Mouse (Mus musculus) adrenal gland, postnatal 36 days (tissue): ENCODE results near the gene Cbx8. TPM values are rescaled to one million over a fixed set of nuclear protein-coding genes. Genes with fewer than 3 reads are reported as not detected.

Source experiments
- DNase-seq, 2 experiments: peaks; one replicate each; pipeline ENCODE4 v3.0.0; 2021; ENCODE audit warnings: mixed read lengths in 1 of 2
- total RNA-seq, 2 experiments: library from RNA; stranded (reverse); gene quantifications; 2 replicates each; pipeline ENCODE4 v1.2.3; 2021

Gene Cbx8
- total RNA-seq, 2 experiments from 2014 or later, result 21.4 to 21.5 TPM

- DNase-seq, result peak in 1 of 2 experiments; percentile 0
Measured at GRCm38 (mm10) chr11:119051426-119051825, 10.7 kb upstream of the Cbx8 start.

- no peak for DNase-seq
Measured at GRCm38 (mm10) chr11:119050361-119050760, 9.6 kb upstream of the Cbx8 start.

- no peak for DNase-seq
Measured at GRCm38 (mm10) chr11:119048133-119048510, 7.4 kb upstream of the Cbx8 start.

- peak in 1 of 2 experiments; percentile 16 for DNase-seq
Measured at GRCm38 (mm10) chr11:119047261-119048132, 6.7 kb upstream of the Cbx8 start.

- peak; percentile 68 to 74 for DNase-seq
Measured at GRCm38 (mm10) chr11:119046601-119047245, 6.0 kb upstream of the Cbx8 start.

GRCm38 (mm10) chr11:119044551-119045337 is 4.0 kb upstream of the Cbx8 start:
- DNase-seq, result peak in 1 of 2 experiments; percentile 51

GRCm38 (mm10) chr11:119043761-119044550 is 3.2 kb upstream of the Cbx8 start:
- peak in 1 of 2 experiments; percentile 47 for DNase-seq

GRCm38 (mm10) chr11:119043273-119043540 is 2.4 kb upstream of the Cbx8 start:
- no peak for DNase-seq

- DNase-seq, result no peak
Measured at GRCm38 (mm10) chr11:119042466-119043272, 1.9 kb upstream of the Cbx8 start.

- no peak for DNase-seq
Measured at GRCm38 (mm10) chr11:119041750-119042465, 1.1 kb upstream of the Cbx8 start.

- no peak for DNase-seq
Measured at GRCm38 (mm10) chr11:119041325-119041716, 552 bp upstream of the Cbx8 start.

GRCm38 (mm10) chr11:119039732-119040512 is 847 bp downstream of the Cbx8 start:
- DNase-seq, result peak in 1 of 2 experiments; percentile 1

- DNase-seq, result peak in 1 of 2 experiments; percentile 5
Measured at GRCm38 (mm10) chr11:119038744-119039484, 1.9 kb downstream of the Cbx8 start.

- DNase-seq, result peak in 1 of 2 experiments; percentile 15
Measured at GRCm38 (mm10) chr11:119037780-119038401, 2.9 kb downstream of the Cbx8 start.

GRCm38 (mm10) chr11:119036934-119037779 is 3.6 kb downstream of the Cbx8 start:
- DNase-seq, result peak in 1 of 2 experiments; percentile 58

GRCm38 (mm10) chr11:119036447-119036846 is 4.3 kb downstream of the Cbx8 start:
- no peak for DNase-seq

GRCm38 (mm10) chr11:119035686-119036165 is 5.0 kb downstream of the Cbx8 start:
- DNase-seq, result no peak
